10 mouse cellular contexts compared by ENCODE assay signal in genomic region chr1:138839809-138840430, GRCm38 (mm10). TPM values are rescaled to one million over a fixed set of nuclear protein-coding genes. Genes with fewer than 3 reads are reported as not detected.
DNase-seq lines count a peak whose midpoint lies in the region; ATAC-seq and TF ChIP-seq lines count a peak whose summit lies in the region.
"Had no signal": no experiment of that assay in that cellular context is flagged by ENCODE, and none has a peak within 500 bp of the region (broad histone marks: within the 10 kb centered on the region; RNA-seq: fewer than 3 reads in every experiment).

No protein-coding gene starts in this region.

- TF ChIP-seq CTCF in midbrain, postnatal 0 days (IDR thresholded peaks at IDR 0.05), result no peak

- no peak for ATAC-seq in forebrain, embryonic 14.5 days
- no peak for ATAC-seq in midbrain, postnatal 0 days (ENCODE audit: low FRiP score)

- H3K4me2 ChIP-seq in forebrain, embryonic 14.5 days (ENCODE audit: low read length), result peak overlapping the region; percentile 65
- H3K4me2 ChIP-seq in midbrain, postnatal 0 days (ENCODE audit: low read depth, low read length, poor library complexity, severe bottlenecking), result peak overlapping the region; percentile 64

- H3K4me1 ChIP-seq in forebrain, embryonic 14.5 days (ENCODE audit: control insufficient read depth, insufficient read depth, low read length), result peaks cover 14% of the 10 kb centered on the region
- peaks cover 60% of the 10 kb centered on the region for H3K4me1 ChIP-seq in limb, embryonic 10.5 days
- no peaks in the 10 kb centered on the region for H3K4me1 ChIP-seq in midbrain, postnatal 0 days (ENCODE audit: insufficient read depth, low read length)

- WGBS in forebrain, embryonic 14.5 days, result 4% methylated on average over 16 of the region's 16 CpGs
- WGBS in limb, embryonic 10.5 days, result 4% methylated on average over 16 of the region's 16 CpGs
- WGBS in midbrain, postnatal 0 days, result 6% methylated on average over 16 of the region's 16 CpGs

- H3K9me3 ChIP-seq in forebrain, embryonic 14.5 days (replicated peaks; ENCODE audit: control insufficient read depth, low read length), result no peaks in the 10 kb centered on the region
- H3K9me3 ChIP-seq in limb, embryonic 10.5 days (replicated peaks), result no peaks in the 10 kb centered on the region
- no peaks in the 10 kb centered on the region for H3K9me3 ChIP-seq in midbrain, postnatal 0 days (ENCODE audit: low read length)

- no peaks in the 10 kb centered on the region for H3K36me3 ChIP-seq in forebrain, embryonic 14.5 days (ENCODE audit: control insufficient read depth, insufficient read depth, low read length)
- H3K36me3 ChIP-seq in limb, embryonic 10.5 days, result peaks cover 61% of the 10 kb centered on the region
- no peaks in the 10 kb centered on the region for H3K36me3 ChIP-seq in midbrain, postnatal 0 days (ENCODE audit: insufficient read depth, low read length)

- H3K27ac ChIP-seq in forebrain, embryonic 14.5 days (ENCODE audit: low read depth, low read length), result peak overlapping the region; percentile 69
- H3K27ac ChIP-seq in limb, embryonic 10.5 days, result peak overlapping the region; percentile 98
- peak overlapping the region; percentile 90 for H3K27ac ChIP-seq in midbrain, postnatal 0 days (ENCODE audit: low read depth, low read length)

- peak overlapping the region; percentile 50 for H3K4me3 ChIP-seq in forebrain, embryonic 14.5 days (ENCODE audit: low read depth, low read length)
- peak overlapping the region; percentile 79 for H3K4me3 ChIP-seq in limb, embryonic 10.5 days
- H3K4me3 ChIP-seq in midbrain, postnatal 0 days (ENCODE audit: low read depth, low read length), result peak overlapping the region; percentile 44
- H3K4me3 ChIP-seq: myocyte had no signal

- peak; percentile 71 for DNase-seq in heart, adult 11 months
- DNase-seq in heart, postnatal 4 days, result no peak
- DNase-seq in forebrain, embryonic 14.5 days (ENCODE audit: low spot score), result no peak
- no peak for DNase-seq in limb, embryonic 10.5 days (ENCODE audit: low spot score)
- DNase-seq in midbrain, postnatal 0 days (ENCODE audit: low spot score), result no peak
- DNase-seq in testis, postnatal 10 days (ENCODE audit: low spot score), result no peak
- no peak for DNase-seq in layer of hippocampus, adult 11-12 months (ENCODE audit: low spot score)
- no peak for DNase-seq in layer of hippocampus, postnatal 25 days (ENCODE audit: extremely low spot score in 1 of 2, low spot score in 1 of 2)
- DNase-seq: lung, postnatal 14 days had no signal

- H3K27me3 ChIP-seq in forebrain, embryonic 14.5 days (replicated peaks; ENCODE audit: control insufficient read depth, insufficient read depth, low read length), result peaks cover 47% of the 10 kb centered on the region
- peaks cover 59% of the 10 kb centered on the region for H3K27me3 ChIP-seq in limb, embryonic 10.5 days (ENCODE audit: low read depth, poor library complexity, severe bottlenecking)
- H3K27me3 ChIP-seq in midbrain, postnatal 0 days (ENCODE audit: insufficient read depth, low read length), result peaks cover 13% of the 10 kb centered on the region

- peak overlapping the region; percentile 85 for H3K9ac ChIP-seq in forebrain, embryonic 14.5 days (ENCODE audit: low read length)
- peak overlapping the region; percentile 74 for H3K9ac ChIP-seq in midbrain, postnatal 0 days (replicated peaks; ENCODE audit: low read length, poor library complexity, severe bottlenecking)

RNA-seq across cellular contexts. Expression of gene Lhx9, which starts 8.5 kb away (rescaled TPM):
- not detected for total RNA-seq in heart, postnatal 4 days (2021)
- polyA plus RNA-seq in forebrain, embryonic 14.5 days (2014; fragmentation: Nextera tagmentation; extraction: Ambion mirVana), result 15.2 and 20.3 TPM in 2 replicates
- 110 and 114 TPM in 2 replicates for polyA plus RNA-seq in limb, embryonic 10.5 days (2016; fragmentation: Nextera tagmentation; extraction: Ambion mirVana)
- 125 and 129 TPM in 2 replicates for total RNA-seq in midbrain, postnatal 0 days (2014; rRNA removed)
- 63.1 and 76.9 TPM in 2 replicates for polyA plus RNA-seq in midbrain, postnatal 0 days (2015; fragmentation: Nextera tagmentation; extraction: Ambion mirVana)
- 10 to 100 TPM; 11.1 to 14.9 TPM for total RNA-seq in layer of hippocampus, postnatal 25 days (2021)

RNA-seq across cellular contexts. Expression of gene 2310009B15Rik, which starts 16.7 kb away (rescaled TPM):
- total RNA-seq in heart, postnatal 4 days (2021), result 10 to 100 TPM; 15.8 to 20.3 TPM
- polyA plus RNA-seq in forebrain, embryonic 14.5 days (2014; fragmentation: Nextera tagmentation; extraction: Ambion mirVana), result 37.7 and 49.8 TPM in 2 replicates
- polyA plus RNA-seq in limb, embryonic 10.5 days (2016; fragmentation: Nextera tagmentation; extraction: Ambion mirVana), result 60.2 and 60.6 TPM in 2 replicates
- total RNA-seq in midbrain, postnatal 0 days (2014; rRNA removed), result 35.6 and 68.9 TPM in 2 replicates
- polyA plus RNA-seq in midbrain, postnatal 0 days (2015; fragmentation: Nextera tagmentation; extraction: Ambion mirVana), result 49.7 and 50.9 TPM in 2 replicates
- total RNA-seq in layer of hippocampus, postnatal 25 days (2021), result 10 to 100 TPM; 23.9 to 24.7 TPM

Comparison
In these comparisons a context has a peak if more than half of its experiments do, and no peak if none do; other contexts are left out.
1. RNA of gene Lhx9, which starts 8.5 kb away (total RNA-seq): 125 to 129 TPM in midbrain, postnatal 0 days and 11.1 to 14.9 TPM in layer of hippocampus, postnatal 25 days; not detected in heart, postnatal 4 days; every median in the first group is over 10 times any median in the second.
2. Peak in every context shown above with its lines, with median percentiles within 50 percentile points of each other: H3K27ac ChIP-seq and H3K4me3 ChIP-seq.